Mouse (Mus musculus): ENCODE data around the gene Hist1h2bh.
A peak's percentile ranks its signal among the peaks of the same experiment; 100 is the strongest.
"Not testable (repeated sequence)": the region's sequence is repeated elsewhere in the genome, so short reads cannot be mapped to it uniquely, and the experiment has no call there.

DNA sequence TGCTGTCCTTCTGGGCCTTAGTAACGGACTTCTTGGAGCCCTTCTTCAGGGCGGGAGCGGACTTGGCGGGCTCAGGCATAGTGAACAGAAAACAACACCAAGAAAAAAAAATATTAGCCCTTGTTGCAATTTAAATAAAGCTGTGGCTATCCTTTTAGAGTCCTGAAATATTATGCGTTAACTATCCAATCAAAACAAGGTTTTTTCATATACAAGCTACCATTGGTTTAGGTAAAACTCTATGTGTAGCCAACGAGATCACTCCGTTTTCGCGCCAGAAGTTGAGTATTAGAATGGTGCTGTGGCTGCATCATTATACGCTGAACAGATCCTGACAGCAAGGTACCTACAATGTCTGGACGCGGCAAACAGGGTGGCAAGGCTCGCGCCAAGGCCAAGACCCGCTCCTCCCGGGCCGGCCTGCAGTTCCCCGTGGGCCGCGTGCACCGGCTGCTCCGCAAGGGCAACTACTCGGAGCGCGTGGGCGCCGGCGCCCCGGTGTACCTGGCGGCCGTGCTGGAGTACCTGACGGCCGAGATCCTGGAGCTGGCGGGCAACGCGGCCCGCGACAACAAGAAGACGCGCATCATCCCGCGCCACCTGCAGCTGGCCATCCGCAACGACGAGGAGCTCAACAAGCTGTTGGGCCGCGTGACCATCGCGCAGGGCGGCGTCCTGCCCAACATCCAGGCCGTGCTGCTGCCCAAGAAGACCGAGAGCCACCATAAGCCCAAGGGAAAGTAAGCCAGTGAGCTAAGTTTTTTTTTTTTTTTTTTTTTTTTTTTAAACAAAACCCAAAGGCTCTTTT lies 9.4 kb downstream of the Hist1h2bh start, which contains the start of gene Hist1h2af:
- peak; percentile 25 for TF ChIP-seq CTCF (IDR thresholded peaks at IDR 0.05; ENCODE audit: low read depth)
- not testable (repeated sequence) for TF ChIP-seq EP300 (IDR thresholded peaks at IDR 0.05; ENCODE audit: low read depth)
